Mouse (Mus musculus) frontal cortex, postnatal 25 days (tissue): ENCODE results near the gene Ormdl3.
"Not testable (repeated sequence)": the region's sequence is repeated elsewhere in the genome, so short reads cannot be mapped to it uniquely, and the experiment has no call there.

Experiments used
- DNase-seq, 2 experiments: peaks; one replicate each; pipeline ENCODE4 v3.0.0; 2022; ENCODE audit warnings: low spot score in 2 of 2

Gene Ormdl3

GRCm38 (mm10) chr11:98586892-98587563, at the start of gene Ormdl3:
TSS of gene Ormdl3 (minus strand) at chr11:98587368.
- peak; percentile 95 to 98 for DNase-seq

DNA sequence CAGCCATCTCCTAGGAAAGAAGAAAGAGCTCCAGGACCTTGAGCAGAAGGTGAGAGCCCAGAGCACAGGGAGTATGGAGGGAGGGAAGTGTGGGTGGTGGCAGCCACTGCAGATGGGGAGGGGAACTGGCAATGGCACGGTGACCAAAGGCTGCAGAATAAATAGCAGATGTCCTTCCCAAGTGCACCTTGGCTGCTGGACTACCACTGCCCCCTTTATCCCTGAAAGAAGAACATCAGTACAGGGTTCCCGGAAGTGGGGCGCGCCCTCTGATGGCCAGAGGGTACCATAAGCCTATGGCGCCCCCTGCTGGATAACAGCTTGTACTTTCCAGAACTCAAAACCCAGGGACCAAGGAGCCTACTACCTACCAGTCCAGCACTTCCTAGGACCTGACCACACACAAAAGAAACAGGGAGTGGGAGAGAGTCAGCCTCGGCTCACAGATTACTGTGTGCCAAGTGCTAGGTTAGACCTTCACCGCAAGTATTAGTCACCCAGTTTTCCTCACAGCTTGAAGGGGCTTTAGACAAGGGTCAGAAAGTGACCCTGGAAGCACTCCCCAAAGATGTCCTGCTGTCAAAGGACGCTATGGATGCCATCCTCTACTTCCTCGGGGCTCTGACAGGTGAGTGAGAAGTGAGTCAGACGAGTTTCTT, 48.3 kb upstream of the Ormdl3 start:
- DNase-seq = peak in 1 of 2 experiments; percentile 9

DNA sequence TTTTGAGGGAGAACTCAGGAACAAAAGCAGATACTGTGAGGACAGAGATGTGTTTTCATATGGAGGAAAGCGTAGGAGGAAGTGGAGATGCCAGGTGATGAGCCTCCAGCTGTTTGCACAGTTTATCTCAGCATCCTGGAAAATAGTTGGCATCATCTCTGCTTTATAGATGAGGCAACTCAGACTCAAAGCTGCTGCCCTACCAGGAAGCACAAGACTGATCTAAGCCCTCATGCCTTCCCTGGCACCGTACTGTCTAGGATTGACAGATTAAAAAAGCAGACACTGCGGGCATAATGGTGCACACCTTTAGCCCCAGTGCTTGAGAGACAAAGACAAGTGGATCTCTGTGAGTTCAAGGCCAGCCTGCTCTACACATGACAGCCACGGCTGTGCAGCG, 43.5 kb upstream of the Ormdl3 start:
- no peak for DNase-seq

DNA sequence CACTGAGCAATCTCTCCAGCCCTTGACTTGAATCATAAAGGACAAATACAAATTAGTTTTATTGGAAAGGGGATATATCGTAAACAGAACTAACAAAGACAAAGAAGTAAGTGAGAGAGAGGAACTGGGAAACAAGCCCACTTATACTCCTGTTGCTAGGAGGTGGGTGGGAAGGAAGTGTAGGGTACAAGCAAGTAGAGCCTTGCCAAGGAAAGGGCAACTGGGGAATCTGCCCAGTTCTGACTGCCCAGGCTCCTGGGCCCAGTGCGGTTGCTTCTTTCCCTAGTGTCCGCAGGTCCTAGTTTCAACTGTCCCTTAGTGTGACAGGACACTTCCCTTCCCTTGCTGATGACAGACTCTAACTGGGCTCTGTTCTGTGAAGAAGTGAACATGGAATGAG, 41.5 kb upstream of the Ormdl3 start:
- DNase-seq = no peak

GRCm38 (mm10) chr11:98625611-98626410, 38.6 kb upstream of the Ormdl3 start, which contains the start of the genes Gm12355 and Gsdma3:
TSS of gene Gm12355 (minus strand) at chr11:98625661.
TSS of gene Gsdma3 (plus strand) at chr11:98626360.
- DNase-seq = no peak

DNA sequence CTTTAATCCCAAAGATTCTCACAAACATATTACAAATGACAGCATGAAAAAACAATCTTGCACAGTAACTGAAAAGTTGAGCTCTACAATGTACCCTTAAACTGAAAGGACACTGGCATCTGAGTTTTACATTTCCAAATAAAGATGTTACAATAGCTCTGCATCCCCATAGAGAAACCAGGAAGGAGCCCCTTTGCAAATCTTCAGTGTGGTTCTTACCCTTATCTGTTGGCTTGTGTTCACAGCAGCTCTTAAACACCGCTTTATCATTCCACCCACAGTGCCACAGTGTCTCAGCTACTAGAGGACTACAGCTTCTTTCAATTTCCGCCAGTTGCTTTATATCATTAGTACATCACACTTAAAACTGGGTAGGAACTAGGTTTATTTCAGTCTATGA, 37.2 kb upstream of the Ormdl3 start:
- DNase-seq = not testable (repeated sequence)

DNA sequence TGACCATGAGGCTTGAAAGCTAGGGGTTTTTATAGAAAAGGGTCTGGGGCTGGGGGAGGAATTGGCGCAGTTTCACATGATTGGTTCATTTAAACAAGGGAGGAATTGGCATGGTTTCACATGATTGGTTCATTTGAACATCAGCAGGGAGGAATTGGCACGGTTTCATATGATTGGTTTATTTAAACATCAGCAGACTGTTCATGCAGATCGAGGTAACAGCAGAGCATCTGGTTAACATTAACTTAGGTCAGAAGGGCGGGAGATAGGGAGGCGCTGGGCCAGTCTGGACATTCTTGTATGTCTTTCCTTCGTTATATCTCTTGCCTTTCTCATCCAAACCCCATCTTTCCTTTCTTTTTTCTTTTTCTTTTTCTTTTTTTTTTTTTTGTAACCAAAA, 36.8 kb upstream of the Ormdl3 start:
- not testable (repeated sequence) for DNase-seq

GRCm38 (mm10) chr11:98620791-98621190, 33.6 kb upstream of the Ormdl3 start:
- DNase-seq = no peak

GRCm38 (mm10) chr11:98606763-98607162, 19.6 kb upstream of the Ormdl3 start:
- DNase-seq = no peak

GRCm38 (mm10) chr11:98604911-98605310, 17.7 kb upstream of the Ormdl3 start:
- DNase-seq = not testable (repeated sequence)

- no peak for DNase-seq
Observed at GRCm38 (mm10) chr11:98603953-98604352, 16.8 kb upstream of the Ormdl3 start.

GRCm38 (mm10) chr11:98602090-98602690, 15.0 kb upstream of the Ormdl3 start:
- DNase-seq = no peak

DNA sequence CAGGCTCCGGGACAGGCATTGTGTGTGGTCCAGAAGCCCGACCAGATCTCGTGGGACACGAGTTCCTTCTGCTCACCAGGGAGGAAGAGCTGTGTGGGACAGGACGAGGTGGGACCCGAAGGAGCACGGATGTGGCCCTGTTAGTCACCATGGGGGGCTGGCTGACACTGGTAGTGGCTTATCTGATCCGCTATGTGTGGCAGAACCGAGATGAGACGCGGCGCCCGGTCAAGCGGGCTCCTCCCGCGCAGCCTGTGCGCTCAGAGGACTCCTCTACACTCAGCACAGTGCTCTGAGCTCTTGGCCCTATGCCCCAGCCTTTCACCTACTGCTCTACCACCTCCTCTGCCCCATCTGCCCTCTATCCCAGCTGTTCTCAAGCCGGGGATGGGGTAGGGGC, 12.1 kb upstream of the Ormdl3 start:
- DNase-seq = no peak

- DNase-seq = no peak
Observed at GRCm38 (mm10) chr11:98598851-98599290, 11.7 kb upstream of the Ormdl3 start.

GRCm38 (mm10) chr11:98597991-98598390, 10.8 kb upstream of the Ormdl3 start, which contains the start of gene Lrrc3c:
TSS of gene Lrrc3c (plus strand) at chr11:98598291.
- no peak for DNase-seq

- DNase-seq = no peak
Observed at GRCm38 (mm10) chr11:98597363-98597762, 10.2 kb upstream of the Ormdl3 start.

DNA sequence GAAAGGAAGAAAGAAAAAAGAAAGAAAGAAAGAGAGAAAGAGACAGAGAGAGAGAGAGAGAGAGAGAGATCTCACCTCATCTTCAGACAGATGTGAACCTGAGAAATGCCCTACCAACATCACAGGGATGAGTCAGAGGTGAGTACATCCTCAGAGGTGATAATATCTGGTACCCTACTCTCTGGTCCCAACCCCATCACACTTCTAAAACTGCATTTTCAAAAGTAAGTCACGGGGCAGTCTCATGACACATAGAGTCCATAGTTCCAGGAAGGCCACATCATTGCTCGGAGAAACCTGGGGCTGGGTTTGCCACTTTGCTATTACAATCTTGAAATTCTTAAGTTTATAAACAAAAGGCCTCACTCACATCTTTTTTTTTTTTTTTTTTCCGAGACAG, 8.8 kb upstream of the Ormdl3 start:
- DNase-seq = no peak

DNA sequence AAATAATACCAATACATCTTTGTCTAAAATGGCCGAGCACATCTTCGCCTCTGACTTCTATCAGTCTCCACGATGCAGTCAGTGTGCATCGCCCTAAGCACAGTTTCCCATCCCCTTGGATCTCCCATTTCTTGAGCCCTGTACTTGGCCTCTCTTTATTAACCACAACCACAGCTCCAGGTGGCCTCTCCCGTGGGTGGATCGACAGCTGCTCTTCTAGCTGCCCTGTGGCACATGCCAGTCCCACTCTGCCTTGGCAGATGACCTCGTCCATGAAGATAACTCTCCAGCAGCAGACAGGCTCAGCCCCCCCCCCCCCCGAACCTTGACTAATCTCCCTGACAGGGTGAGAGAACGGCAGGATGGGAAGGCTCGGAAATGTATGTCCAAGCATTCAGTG, 8.3 kb upstream of the Ormdl3 start:
- DNase-seq = no peak

DNA sequence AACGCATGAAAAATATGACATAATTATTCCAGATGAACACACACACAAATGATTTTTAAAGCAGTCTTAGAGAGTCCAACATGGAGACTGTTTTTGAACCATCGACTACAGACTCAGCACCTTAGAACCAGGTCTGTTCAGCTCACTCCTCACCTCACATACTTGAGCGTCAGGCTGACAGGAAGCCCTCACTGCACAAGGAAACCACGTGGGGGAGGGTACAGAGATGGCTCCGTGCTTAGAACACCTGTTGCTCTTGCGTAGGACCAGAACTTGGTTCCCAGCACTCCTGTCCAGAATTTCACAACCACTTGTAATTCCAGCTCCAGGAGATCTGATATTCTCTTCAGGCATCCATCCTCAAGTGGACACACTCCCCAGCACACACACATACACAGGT, 7.9 kb upstream of the Ormdl3 start:
- no peak for DNase-seq

DNA sequence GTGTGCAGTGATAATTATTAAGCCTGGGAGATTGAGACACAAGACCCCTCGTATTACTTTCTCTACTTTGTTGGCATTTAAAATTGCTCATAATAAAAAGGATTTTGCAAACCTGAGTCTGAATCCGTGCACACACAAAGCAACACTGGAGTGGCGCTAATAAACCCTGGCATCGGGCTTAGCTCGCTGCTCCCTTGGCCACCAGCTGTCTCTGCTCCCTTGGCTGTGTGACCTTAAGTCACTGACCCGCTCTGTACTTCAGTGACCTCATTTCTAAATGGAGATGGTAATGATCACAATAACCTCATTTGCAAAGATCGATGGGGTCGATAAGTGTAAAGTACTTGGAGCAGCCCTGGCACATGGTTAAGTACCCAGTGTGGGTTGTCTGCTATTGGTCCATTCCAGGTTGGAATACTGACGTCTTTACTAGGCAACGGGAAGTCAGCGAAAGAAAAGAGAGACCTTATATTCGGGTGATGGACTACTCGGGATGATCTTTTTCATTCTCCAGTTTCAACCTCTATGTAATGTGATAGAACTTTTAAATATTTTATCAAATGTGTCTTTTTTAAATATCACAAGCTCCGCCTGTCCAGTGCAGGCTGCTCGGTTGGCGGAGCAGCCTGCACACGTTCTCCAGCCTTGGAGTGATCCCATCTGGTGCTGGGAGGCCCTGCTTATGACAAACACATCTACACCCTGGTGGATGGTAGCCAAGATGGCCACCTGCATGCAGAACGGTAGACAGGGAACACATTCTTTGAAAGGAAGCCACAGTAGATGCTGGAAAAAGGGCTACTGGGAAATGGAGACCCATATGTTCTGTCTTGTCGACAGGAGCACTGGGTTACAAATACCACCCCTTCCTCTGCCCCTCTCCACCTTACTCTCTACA, 3.6 kb upstream of the Ormdl3 start:
- no peak for DNase-seq

GRCm38 (mm10) chr11:98589306-98589705, 2.1 kb upstream of the Ormdl3 start:
- no peak for DNase-seq
